Mouse (Mus musculus): Measurements from ENCODE around the gene Gm10974. TPM values are rescaled to one million over a fixed set of nuclear protein-coding genes. Genes with fewer than 3 reads are reported as not detected.
A peak's percentile ranks its signal among the peaks of the same experiment; 100 is the strongest.

The Gm10974 gene
- total and polyA plus RNA-seq, 2 experiments from 2014 or later, result not detected

GRCm38 (mm10) chr7:66405951-66406721 lies 40.4 kb downstream of the Gm10974 start:
- 0 out of 2 replicates have a peak, but pooled peaks cover 5% of the 10 kb centered on the region for H3K4me1 ChIP-seq (ENCODE audit: control insufficient read depth, insufficient read depth)
- no peaks in the 10 kb centered on the region for H3K36me3 ChIP-seq (replicated peaks; ENCODE audit: control insufficient read depth, insufficient read depth, low read length)
- DNase-seq (ENCODE audit: low spot score) (no peak), ATAC-seq (ENCODE audit: insufficient read depth, low read depth) (no peak)
- no peaks in the 10 kb centered on the region for H3K9me3 ChIP-seq (replicated peaks; ENCODE audit: control insufficient read depth, low read length)
- no peak overlapping the region for H3K9ac ChIP-seq (replicated peaks; ENCODE audit: low read depth, low read length)
- no peak overlapping the region for H3K4me3 ChIP-seq (ENCODE audit: low read depth, low read length)
- TF ChIP-seq EP300 (IDR thresholded peaks at IDR 0.05; ENCODE audit: low read depth), result no peak
- no peak for TF ChIP-seq CTCF (IDR thresholded peaks at IDR 0.05; ENCODE audit: low read depth)
- 0 out of 2 replicates have a peak overlapping the region, but pooled peaks have one; percentile 18 for H3K4me2 ChIP-seq (ENCODE audit: low read depth, low read length)
- H3K27ac ChIP-seq (ENCODE audit: low read depth), result no peak overlapping the region
- 0 out of 2 replicates have a peak, but pooled peaks cover 4% of the 10 kb centered on the region for H3K27me3 ChIP-seq (ENCODE audit: control insufficient read depth, insufficient read depth, low read length)
- 51% methylated on average over 13 of the region's 13 CpGs for WGBS

- Histone ChIP-seq H3K36me3 (replicated peaks; ENCODE audit: control insufficient read depth, insufficient read depth, low read length) (no peaks in the 10 kb centered on the region), H3K4me2 (ENCODE audit: low read depth, low read length) (no peak overlapping the region), H3K9ac (replicated peaks; ENCODE audit: low read depth, low read length) (no peak overlapping the region), H3K27me3 (ENCODE audit: control insufficient read depth, insufficient read depth, low read length) (peaks cover 11% of the 10 kb centered on the region; the same call in 1 of the 2 replicates), H3K9me3 (replicated peaks; ENCODE audit: control insufficient read depth, low read length) (no peaks in the 10 kb centered on the region), H3K27ac (ENCODE audit: low read depth) (no peak overlapping the region), H3K4me3 (ENCODE audit: low read depth, low read length) (no peak overlapping the region), H3K4me1 (ENCODE audit: control insufficient read depth, insufficient read depth) (0 out of 2 replicates have a peak, but pooled peaks cover 5% of the 10 kb centered on the region)
- no peak for TF ChIP-seq EP300 (IDR thresholded peaks at IDR 0.05; ENCODE audit: low read depth)
- no peak for TF ChIP-seq CTCF (IDR thresholded peaks at IDR 0.05; ENCODE audit: low read depth)
- DNase-seq (ENCODE audit: low spot score) (no peak), ATAC-seq (ENCODE audit: insufficient read depth, low read depth) (no peak)
- 47% methylated on average over 8 of the region's 8 CpGs for WGBS
Measured at GRCm38 (mm10) chr7:66406971-66407370, 41.3 kb downstream of the Gm10974 start.

- WGBS, result 65% methylated on average over 6 of the region's 6 CpGs
- ATAC-seq (ENCODE audit: insufficient read depth, low read depth), result peak; percentile 19; the same call in 1 of the 2 replicates
- Histone ChIP-seq H3K27ac (ENCODE audit: low read depth) (no peak overlapping the region), H3K27me3 (ENCODE audit: control insufficient read depth, insufficient read depth, low read length) (peaks cover 11% of the 10 kb centered on the region; the same call in 1 of the 2 replicates), H3K36me3 (replicated peaks; ENCODE audit: control insufficient read depth, insufficient read depth, low read length) (no peaks in the 10 kb centered on the region), H3K4me2 (ENCODE audit: low read depth, low read length) (no peak overlapping the region), H3K4me1 (ENCODE audit: control insufficient read depth, insufficient read depth) (0 out of 2 replicates have a peak, but pooled peaks cover 5% of the 10 kb centered on the region), H3K9me3 (replicated peaks; ENCODE audit: control insufficient read depth, low read length) (no peaks in the 10 kb centered on the region), H3K9ac (replicated peaks; ENCODE audit: low read depth, low read length) (no peak overlapping the region), H3K4me3 (ENCODE audit: low read depth, low read length) (no peak overlapping the region)
- peak; percentile 84 for TF ChIP-seq CTCF (IDR thresholded peaks at IDR 0.05; ENCODE audit: low read depth)
- no peak for TF ChIP-seq EP300 (IDR thresholded peaks at IDR 0.05; ENCODE audit: low read depth)
- DNase-seq (ENCODE audit: low spot score), result peak; percentile 27
Measured at GRCm38 (mm10) chr7:66409433-66409832, 43.7 kb downstream of the Gm10974 start.

DNA sequence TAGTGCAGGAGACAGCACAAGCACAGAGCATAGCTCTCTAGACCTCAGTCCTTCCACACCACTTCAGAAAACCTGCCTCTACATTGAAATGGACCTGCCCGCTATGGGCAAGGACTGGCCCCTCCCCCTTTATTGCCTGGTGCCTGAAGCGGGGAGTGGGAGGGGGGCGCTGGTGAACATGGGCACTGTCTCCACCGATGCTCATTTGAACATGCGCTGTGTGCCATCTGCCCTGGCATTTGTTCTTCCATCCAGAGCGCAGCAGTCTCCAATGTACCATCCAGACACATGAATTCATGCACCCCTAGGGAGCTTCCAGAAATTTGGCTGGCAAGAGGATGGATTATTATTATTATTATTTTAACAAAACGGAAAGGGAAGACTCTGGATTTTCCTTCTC lies 47.4 kb downstream of the Gm10974 start:
- TF ChIP-seq CTCF (IDR thresholded peaks at IDR 0.05; ENCODE audit: low read depth), result no peak
- Histone ChIP-seq H3K36me3 (replicated peaks; ENCODE audit: control insufficient read depth, insufficient read depth, low read length) (no peaks in the 10 kb centered on the region), H3K4me3 (ENCODE audit: low read depth, low read length) (no peak overlapping the region), H3K27me3 (ENCODE audit: control insufficient read depth, insufficient read depth, low read length) (peaks cover 11% of the 10 kb centered on the region; the same call in 1 of the 2 replicates), H3K9ac (replicated peaks; ENCODE audit: low read depth, low read length) (no peak overlapping the region), H3K27ac (ENCODE audit: low read depth) (no peak overlapping the region), H3K4me1 (ENCODE audit: control insufficient read depth, insufficient read depth) (no peaks in the 10 kb centered on the region), H3K9me3 (replicated peaks; ENCODE audit: control insufficient read depth, low read length) (no peaks in the 10 kb centered on the region), H3K4me2 (ENCODE audit: low read depth, low read length) (no peak overlapping the region)
- 81% methylated on average over 7 of the region's 7 CpGs for WGBS
- no peak for DNase-seq (ENCODE audit: low spot score)
- ATAC-seq (ENCODE audit: insufficient read depth, low read depth), result no peak

- Histone ChIP-seq H3K9ac (replicated peaks; ENCODE audit: low read depth, low read length) (no peak overlapping the region), H3K27ac (ENCODE audit: low read depth) (no peak overlapping the region), H3K4me3 (ENCODE audit: low read depth, low read length) (no peak overlapping the region), H3K36me3 (replicated peaks; ENCODE audit: control insufficient read depth, insufficient read depth, low read length) (no peaks in the 10 kb centered on the region), H3K27me3 (ENCODE audit: control insufficient read depth, insufficient read depth, low read length) (peaks cover 7% of the 10 kb centered on the region; the same call in 1 of the 2 replicates), H3K4me2 (ENCODE audit: low read depth, low read length) (no peak overlapping the region), H3K9me3 (replicated peaks; ENCODE audit: control insufficient read depth, low read length) (no peaks in the 10 kb centered on the region), H3K4me1 (ENCODE audit: control insufficient read depth, insufficient read depth) (no peaks in the 10 kb centered on the region)
- 66% methylated on average over 4 of the region's 4 CpGs for WGBS
- ATAC-seq (ENCODE audit: insufficient read depth, low read depth), result no peak
- no peak for TF ChIP-seq EP300 (IDR thresholded peaks at IDR 0.05; ENCODE audit: low read depth)
- no peak for TF ChIP-seq CTCF (IDR thresholded peaks at IDR 0.05; ENCODE audit: low read depth)
- no peak for DNase-seq (ENCODE audit: low spot score)
Measured at GRCm38 (mm10) chr7:66416829-66417228, 51.1 kb downstream of the Gm10974 start.
